Mouse (Mus musculus) T-helper 1 cell (primary cell): Measurements from ENCODE around the gene AL732309.1.

ENCODE experiments used
- in situ Hi-C: fragments of 300-600 bp; cut with MboI, MseI; formaldehyde crosslinking; loops from one replicate; pipeline ENCODE4 v1.15.1; 2025; ENCODE audit warnings: high pct_unique_total_duplicates

The AL732309.1 gene

GRCm38 (mm10) chr2:25240310-25240709 is 6.4 kb downstream of the AL732309.1 start:
- in situ Hi-C loops = no loop called here

DNA sequence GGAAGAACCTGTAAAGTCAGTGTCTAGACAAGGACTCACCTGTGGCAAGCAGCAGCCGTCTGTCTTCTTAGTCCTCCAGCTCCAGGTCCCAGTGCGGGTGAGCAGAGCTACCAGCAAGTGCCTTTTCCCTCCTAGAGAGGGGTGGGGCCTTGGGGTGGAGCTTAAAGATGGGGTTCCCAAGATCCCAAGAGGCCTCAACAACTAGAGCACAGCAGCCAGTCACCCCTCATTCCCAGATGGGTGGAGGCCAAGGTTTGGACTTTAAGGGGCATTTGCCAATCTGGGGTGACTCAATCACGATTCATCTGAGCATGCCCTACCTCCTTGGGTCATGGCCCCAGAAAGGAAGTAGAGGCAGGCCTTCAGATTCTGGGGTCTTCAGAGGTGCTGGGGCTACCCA is 6.9 kb downstream of the AL732309.1 start:
- in situ Hi-C loops = no loop called here

DNA sequence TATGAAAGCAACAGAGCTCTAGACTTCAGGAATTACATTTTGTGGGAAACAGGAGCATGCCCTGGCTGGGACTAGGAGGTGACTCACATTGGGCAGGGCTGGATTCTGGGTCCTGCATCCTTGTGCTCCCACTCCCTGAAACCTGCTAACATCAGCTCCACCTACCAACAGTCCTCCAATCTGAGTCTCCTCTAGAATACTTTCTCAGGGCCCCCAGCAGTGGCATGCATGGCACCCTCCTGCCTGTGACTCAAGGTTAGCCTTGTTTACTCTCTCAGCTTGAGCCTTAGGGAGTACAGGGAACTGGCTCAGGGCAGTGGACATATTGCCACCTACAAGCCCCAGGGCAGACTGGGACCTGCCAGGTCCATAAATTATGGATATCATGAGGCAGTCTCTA is 8.6 kb downstream of the AL732309.1 start:
- in situ Hi-C loops = no loop called here

DNA sequence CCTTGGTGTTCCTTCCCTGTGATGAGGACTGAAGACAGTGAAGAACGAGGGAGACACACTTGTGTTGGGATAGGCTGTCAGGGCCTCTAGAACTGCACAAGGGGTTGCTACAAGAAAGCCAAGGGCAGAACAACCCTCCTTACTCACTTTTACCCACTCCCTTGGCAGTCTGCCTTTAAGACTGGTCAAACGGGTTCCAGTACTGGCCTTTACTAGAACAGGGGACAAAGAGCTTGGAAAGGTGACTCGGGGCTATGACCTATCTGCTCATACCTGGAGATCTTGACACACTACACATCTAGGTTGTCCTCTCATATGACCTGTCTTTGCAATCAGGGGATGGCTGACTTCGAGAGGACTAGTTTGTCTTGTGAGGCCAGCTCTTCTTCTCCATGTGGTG is 9.1 kb downstream of the AL732309.1 start:
- in situ Hi-C loops = no loop called here

GRCm38 (mm10) chr2:25236614-25237013 is 10.0 kb downstream of the AL732309.1 start, which contains the start of gene Rnf224:
Rnf224 (minus strand) TSS chr2:25236787.
- in situ Hi-C loops = no loop called here

GRCm38 (mm10) chr2:25234551-25235220 is 12.0 kb downstream of the AL732309.1 start:
- in situ Hi-C loops = no loop called here

- in situ Hi-C loops = no loop called here
Measured at GRCm38 (mm10) chr2:25234050-25234449, 12.6 kb downstream of the AL732309.1 start, which contains the start of gene Slc34a3. Slc34a3 (minus strand) TSS chr2:25234364.

DNA sequence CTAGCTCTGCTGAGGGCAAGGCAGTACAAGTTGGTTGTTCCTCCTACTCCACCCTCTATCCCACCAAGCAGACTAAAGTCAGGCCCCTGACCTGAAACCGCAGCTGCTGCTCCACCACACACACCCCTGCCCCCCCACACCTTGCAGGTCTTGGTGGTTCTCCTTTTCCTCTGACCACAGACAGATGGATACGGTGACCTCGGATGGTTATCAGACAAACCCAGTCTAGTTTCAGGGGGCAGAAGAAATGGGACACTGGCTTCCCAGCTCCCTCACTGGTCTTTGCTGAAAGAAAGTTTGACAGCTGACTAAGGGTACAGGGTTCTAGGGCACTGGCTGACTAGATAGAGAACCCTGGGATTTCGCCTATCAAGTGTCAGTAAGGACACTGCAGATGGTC is 13.2 kb downstream of the AL732309.1 start:
- in situ Hi-C loops = no loop called here

- in situ Hi-C loops = no loop called here
Measured at GRCm38 (mm10) chr2:25231038-25231437, 15.6 kb downstream of the AL732309.1 start.

GRCm38 (mm10) chr2:25230581-25230980 is 16.1 kb downstream of the AL732309.1 start:
- in situ Hi-C loops = no loop called here

DNA sequence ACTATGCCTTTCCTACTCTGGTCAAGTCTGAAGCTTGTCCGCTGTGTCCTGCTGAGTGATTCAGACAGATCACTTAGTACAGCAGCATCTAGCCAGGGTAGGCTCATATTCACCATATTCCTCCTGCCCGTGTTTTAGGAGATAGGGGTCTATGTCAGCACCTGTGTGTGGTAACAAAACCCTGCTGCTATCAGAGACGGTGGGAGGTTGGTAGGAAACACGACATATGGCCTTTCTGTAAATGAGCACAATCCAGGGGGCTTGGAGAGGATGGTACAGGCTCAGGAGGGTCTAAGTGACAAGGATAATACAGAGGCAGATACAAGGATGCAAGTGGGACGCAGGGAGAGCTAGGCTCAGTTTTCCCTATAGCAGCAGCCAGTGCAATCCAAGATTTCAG is 17.1 kb downstream of the AL732309.1 start:
- in situ Hi-C loops = no loop called here

DNA sequence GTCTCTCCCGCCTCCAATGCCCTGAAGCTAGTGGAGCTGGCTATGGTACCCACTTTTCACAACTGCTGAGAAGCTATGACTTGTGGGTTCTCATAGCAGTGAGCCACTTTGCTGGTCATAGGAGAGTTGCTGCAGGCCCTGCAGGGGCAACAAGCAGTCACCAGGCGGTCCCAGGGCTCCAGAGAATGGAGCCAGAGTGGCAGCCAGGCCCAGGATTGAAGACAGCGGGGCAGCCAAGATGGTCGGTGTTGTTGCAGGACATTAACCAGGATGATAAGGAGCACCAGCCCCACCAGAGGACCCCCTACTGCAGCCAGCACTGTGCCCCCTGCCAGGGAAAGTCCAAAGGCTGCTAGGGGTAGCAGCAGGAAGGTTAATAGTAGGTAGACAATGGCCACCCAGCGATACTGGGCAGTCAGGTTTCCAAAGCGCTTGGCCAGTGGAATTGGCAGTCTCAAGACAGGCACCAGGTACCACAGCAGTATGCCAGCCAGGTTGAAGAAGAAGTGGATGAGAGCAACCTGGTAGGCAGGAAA is 17.6 kb downstream of the AL732309.1 start:
- in situ Hi-C loops = no loop called here

DNA sequence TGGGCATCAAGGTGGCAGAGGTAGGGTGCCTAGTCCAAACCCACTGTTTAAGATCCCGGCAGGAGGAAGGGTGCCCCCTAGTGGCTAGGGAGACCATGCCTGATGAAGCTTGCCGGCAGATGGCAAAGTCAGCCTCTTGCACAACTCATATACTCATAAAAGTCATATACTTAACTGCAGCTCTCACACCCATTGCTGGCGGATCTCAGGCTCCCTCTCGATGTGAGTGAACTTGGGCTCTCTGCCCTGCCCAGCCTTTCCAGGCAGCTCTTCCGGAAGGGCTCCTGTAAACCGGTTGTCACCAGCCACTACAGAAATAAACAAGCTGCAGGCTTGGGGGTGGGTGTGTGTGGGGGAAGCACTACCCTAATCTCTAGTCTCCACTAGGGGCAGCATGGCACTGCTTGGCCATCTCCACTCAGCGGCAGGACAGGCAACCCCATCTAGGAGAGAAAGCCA is 18.2 kb downstream of the AL732309.1 start:
- in situ Hi-C loops = no loop called here

DNA sequence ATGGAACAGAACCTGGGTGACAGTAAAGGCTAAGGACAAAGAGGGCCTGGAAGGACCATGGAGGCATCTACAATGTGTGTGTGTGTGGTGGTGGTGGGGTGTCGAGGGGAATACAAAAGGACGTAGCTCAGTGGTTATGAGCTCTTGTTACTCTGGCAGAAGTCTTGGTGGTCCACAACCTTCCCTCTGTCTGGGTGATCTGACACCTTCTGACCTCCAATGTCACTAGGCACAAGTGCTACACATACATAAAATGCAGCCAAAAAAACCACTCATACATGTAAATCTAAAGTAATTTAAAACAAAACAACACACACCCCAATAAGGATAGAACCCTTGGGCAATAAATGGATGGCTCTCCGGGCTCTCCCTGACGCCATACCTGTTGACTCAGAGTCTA is 19.3 kb downstream of the AL732309.1 start:
- in situ Hi-C loops = no loop called here

- in situ Hi-C loops = no loop called here
Measured at GRCm38 (mm10) chr2:25226864-25227263, 19.8 kb downstream of the AL732309.1 start.

GRCm38 (mm10) chr2:25225811-25226379 is 20.8 kb downstream of the AL732309.1 start:
- in situ Hi-C loops = no loop called here

- in situ Hi-C loops = no loop called here
Measured at GRCm38 (mm10) chr2:25224766-25225752, 21.6 kb downstream of the AL732309.1 start.

- in situ Hi-C loops = no loop called here
Measured at GRCm38 (mm10) chr2:25224492-25224765, 22.2 kb downstream of the AL732309.1 start, which contains the start of gene Tubb4b. Tubb4b (minus strand) TSS chr2:25224702.

DNA sequence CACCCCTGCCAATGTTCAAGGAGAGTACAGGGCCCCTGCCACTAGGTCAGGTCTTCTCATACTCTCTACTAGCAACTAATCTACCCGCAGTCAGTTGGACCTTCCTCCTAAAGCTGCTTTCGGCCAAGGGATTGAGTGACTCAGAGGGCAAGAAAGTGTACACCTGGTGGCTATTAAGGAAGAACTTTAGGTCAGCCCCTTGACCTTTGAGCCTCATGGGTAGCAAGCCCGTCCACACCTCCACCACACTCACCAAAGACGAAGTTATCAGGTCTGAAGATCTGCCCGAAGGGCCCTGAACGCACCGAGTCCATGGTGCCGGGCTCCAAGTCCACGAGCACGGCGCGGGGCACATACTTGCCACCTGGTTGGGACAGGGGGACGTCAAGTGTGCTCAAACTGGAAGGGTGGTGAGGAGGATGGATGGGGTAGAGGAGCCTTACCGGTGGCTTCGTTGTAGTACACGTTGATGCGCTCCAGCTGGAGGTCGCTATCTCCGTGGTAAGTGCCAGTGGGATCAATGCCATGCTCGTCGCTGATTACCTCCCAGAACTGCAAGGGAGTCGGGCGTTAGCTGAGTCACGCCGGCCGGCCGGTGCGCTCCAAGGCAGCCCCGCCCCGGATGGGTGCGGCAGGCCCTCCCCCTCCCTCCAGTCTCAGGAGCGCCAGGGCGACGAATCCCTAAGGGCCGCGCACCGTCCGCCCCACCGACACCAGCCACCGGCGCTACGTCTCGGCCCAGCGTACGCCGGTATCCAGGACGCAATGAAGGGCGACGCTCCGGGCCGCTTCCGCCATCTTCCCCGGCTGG is 22.8 kb downstream of the AL732309.1 start:
- in situ Hi-C loops = no loop called here

DNA sequence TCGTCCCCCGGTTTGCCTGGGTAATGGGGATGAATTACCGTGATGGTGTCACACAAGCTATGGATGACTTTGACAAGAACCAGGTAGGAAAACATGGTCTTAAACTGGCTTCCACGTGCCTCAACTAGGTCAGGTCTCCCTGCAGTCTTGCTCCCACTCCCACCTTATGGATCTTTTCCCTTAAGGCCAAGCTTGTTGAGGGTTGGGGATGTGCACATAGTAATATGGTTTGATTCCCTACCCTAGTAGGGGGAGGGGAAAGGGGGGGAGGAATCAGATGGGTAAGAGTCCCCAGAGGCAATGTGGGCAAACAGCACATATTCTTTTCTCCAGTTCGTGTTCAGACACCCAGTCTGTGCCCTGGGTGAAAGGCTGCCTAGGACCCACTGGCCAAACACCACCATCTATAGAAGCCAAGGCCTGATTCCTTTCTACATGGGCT is 25.3 kb downstream of the AL732309.1 start:
- in situ Hi-C loops = no loop called here

GRCm38 (mm10) chr2:25218445-25218844 is 28.2 kb downstream of the AL732309.1 start, which contains the start of gene Fam166a:
Fam166a (plus strand) TSS chr2:25218745.
- in situ Hi-C loops = no loop called here
